Mouse (Mus musculus) embryo, embryonic 9.5 days (tissue): Measurements from ENCODE around the gene Meiob.

Experiments
- DNase-seq: peaks from one replicate; pipeline ENCODE4 v3.0.0-alpha.2; 2017; ENCODE audit errors: extremely low spot score

The Meiob gene

GRCm38 (mm10) chr17:24803952-24804951 is at the start of gene Meiob:
Gene Meiob, plus strand, starts transcription at chr17:24804289.
- DNase-seq, result peak; percentile 87

GRCm38 (mm10) chr17:24757394-24757793 is 46.7 kb upstream of the Meiob start:
- DNase-seq, result no peak

GRCm38 (mm10) chr17:24761121-24761520 is 43.0 kb upstream of the Meiob start:
- DNase-seq, result no peak

DNA sequence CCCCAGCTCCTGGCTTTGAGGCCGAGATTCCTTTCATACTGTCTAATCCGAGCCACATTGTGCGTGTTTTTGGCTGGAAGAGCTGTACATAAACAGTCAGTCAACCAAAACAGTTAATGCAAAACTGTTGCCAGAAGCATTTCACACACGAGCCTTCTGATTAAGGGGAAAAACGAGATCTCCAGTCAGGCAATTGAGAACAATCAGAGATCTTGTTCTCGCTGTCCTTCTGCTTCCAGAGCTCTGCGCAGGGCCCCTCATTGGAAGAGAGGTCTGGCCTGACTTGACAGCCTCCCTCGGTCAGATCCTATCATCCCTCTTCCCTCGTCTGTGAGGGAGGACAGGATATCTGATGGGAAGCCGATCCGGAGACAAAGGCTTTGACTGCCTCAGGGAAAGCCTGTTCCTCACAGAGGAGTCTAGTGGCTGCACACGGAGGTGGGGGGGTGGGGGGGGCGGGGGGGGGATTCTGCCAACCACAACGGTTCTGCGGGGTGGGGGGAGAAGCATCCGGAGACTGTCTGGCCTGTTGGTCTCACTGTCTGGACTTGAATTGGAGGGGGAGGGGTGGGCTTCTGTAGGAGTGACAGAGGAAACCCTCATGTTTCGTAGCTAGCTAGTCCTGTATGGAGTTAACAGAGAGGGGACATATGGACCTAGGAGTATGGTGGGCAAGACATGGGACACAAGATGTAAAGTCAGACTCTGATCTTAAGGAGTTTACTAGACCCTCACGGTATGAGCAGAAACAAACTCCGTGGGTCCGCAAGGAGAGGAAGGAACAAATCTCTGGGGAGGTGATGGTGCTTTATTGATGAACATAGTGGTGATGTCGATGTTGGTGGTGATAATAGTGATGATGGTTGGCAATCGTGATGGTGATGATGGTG is 38.8 kb upstream of the Meiob start:
- no peak for DNase-seq

- no peak for DNase-seq
These were observed 37.7 kb upstream of the Meiob start for GRCm38 (mm10) chr17:24766266-24766875.

DNA sequence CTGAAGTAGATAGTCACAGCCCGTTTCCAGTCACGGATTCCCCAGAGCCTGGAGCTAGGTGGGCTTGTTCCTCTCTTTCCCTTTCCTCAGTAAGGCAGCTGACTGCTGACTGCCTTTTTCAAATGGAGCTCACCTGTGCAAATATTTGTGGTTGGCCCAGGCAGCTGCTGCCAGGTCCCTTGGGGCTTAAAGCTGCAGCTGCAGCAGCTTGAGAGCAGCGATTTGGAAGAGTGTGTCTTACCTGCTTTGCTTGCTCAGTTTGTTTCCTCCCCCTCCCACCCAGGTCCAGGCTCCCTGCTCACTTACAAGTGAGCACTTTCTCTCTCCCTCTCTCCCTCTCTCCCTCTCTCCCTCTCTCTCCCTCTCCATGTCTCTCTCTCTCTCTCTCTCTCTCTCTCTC is 34.9 kb upstream of the Meiob start:
- no peak for DNase-seq

DNA sequence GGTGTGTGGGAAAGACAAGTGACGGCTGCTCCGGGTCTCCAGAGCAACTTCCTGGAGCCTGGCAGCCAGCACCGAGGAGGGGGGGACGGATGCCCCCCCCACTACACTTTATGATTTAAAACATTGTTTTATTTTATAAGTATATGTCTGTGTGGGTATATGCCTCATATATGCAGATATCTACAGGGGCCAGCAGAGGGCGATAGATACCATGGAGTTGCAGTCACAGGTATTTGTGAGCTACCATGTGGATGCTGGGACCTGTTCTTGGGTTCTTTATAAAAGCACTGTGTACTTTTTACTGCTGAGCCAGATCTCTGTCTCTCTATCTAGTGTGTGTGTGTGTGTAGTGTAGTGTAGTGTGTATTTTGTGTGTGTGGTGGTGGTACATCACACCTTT is 30.8 kb upstream of the Meiob start:
- no peak for DNase-seq

GRCm38 (mm10) chr17:24775173-24775572 is 28.9 kb upstream of the Meiob start:
- no peak for DNase-seq

DNA sequence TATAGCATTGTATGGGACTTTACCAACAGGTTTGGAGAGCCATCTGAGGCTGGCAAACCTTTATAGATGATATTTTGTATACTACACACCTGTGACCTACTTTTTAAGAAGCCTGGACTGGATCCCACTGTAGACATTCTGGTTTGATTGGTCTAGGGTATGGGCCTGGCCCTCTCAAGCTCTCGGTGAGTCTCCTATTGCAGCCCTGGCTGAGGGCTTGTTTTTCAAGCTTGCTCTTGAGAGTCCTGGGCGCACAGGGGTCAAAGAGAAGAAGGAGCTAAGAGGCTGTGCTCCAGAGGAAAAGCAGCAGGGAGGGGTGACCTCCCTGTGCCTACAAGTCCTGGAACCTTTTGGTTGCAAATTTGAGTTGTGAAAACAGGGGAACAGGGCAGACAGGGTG is 27.0 kb upstream of the Meiob start:
- DNase-seq, result no peak

DNA sequence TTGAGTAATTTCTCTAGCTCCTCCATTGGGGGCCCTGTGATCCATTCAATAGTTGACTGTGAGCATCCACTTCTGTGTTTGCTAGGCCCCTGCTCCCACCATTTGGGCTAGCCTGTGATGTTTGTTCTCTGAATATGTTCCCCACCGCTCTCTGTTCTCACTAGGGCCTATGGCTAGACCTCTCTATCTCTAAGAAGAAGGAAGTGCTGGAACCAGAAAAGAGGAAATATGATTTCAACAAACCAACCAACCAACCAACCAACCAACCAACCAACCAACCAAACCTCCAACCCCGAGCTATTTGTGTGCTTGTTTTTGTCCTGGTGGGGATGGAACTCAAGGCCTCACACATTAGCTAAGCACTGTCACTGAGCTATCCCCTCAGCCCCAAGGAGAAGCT is 23.3 kb upstream of the Meiob start:
- DNase-seq, result no peak

- DNase-seq, result no peak
These were observed 11.9 kb upstream of the Meiob start for GRCm38 (mm10) chr17:24792190-24792589.

GRCm38 (mm10) chr17:24794791-24795190 is 9.3 kb upstream of the Meiob start:
- DNase-seq, result no peak

GRCm38 (mm10) chr17:24796969-24797368 is 7.1 kb upstream of the Meiob start:
- DNase-seq, result no peak

DNA sequence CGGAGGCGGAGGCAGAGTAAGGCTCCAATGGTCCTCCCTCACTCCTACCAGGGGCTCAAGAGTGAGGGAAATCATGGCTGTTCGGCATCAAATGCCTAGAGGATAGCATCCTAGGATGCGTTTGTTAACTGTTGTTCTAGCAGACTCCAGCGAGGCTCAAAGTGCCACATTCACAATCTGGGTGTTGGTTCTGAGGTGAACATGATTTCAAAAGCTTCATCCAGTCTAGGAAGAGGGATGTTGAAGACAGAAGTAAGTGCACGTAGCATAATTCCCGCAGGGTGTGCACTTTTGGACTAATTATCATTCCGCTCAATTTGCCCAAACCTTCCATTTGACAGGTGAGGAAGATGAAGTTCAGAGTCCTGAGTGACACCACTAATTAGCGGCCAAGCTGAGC is 5.9 kb upstream of the Meiob start:
- DNase-seq, result no peak

- DNase-seq, result no peak
These were observed 4.6 kb upstream of the Meiob start for GRCm38 (mm10) chr17:24799476-24799875.

GRCm38 (mm10) chr17:24800524-24800923 is 3.6 kb upstream of the Meiob start:
- DNase-seq, result no peak

- no peak for DNase-seq
These were observed 7.1 kb downstream of the Meiob start for GRCm38 (mm10) chr17:24811211-24811610.

DNA sequence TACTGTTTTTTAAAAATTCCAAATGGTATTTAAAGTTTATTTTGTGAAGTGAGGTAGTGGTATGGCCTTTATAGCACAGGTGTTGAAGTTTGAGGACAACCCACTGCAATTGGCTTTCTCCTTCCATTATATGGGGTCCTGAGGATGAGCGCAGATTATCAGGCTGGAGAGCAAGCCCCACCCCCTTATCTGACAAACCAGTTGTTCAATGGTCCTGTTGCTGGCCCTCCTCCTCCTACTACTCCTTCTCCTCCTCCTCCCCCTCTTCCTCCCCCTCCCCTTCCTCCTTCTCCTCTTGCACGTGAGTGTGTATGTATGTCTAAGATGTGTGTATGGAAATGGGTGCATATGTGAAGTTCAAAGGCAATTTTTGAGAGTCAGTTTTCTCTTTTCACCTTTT is 8.1 kb downstream of the Meiob start:
- no peak for DNase-seq

GRCm38 (mm10) chr17:24815256-24815655 is 11.2 kb downstream of the Meiob start:
- DNase-seq, result no peak

GRCm38 (mm10) chr17:24817503-24817902 is 13.4 kb downstream of the Meiob start:
- no peak for DNase-seq

- DNase-seq, result no peak
These were observed 14.1 kb downstream of the Meiob start for GRCm38 (mm10) chr17:24818172-24818571.

DNA sequence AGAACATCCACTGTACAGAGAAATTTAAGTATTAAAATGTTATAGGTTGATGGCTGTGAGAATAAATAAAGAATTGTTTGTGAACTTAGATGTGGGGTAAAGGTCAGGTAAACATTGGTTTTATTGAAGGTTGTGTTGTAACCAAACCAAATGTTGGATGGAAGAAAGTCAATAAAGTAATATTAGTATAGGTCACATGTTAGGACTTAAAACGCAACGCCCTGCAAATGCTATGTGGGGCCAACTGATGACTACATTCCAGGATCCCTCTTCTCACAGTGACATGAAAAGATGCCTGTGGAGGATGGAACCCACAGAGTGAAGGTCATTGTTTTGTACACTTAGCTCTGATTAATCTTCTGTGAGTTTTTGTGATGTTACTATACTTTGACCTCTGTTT is 15.4 kb downstream of the Meiob start:
- DNase-seq, result no peak
